Mouse (Mus musculus) layer of hippocampus, postnatal 10 days (tissue): ENCODE data around the gene Ldlrad3. TPM values are rescaled to one million over a fixed set of nuclear protein-coding genes. Genes with fewer than 3 reads are reported as not detected.
A peak's percentile ranks its signal among the peaks of the same experiment; 100 is the strongest.

Experiments used
- DNase-seq, 2 experiments: peaks; one replicate each; pipeline ENCODE4 v3.0.0; 2021; ENCODE audit warnings: low spot score in 2 of 2
- total RNA-seq, 2 experiments: library from RNA; stranded (reverse); gene quantifications; 2 replicates each; pipeline ENCODE4 v1.2.3; 2021

Gene Ldlrad3
- total RNA-seq, 2 experiments from 2014 or later, result 15.4 to 15.5 TPM

DNA sequence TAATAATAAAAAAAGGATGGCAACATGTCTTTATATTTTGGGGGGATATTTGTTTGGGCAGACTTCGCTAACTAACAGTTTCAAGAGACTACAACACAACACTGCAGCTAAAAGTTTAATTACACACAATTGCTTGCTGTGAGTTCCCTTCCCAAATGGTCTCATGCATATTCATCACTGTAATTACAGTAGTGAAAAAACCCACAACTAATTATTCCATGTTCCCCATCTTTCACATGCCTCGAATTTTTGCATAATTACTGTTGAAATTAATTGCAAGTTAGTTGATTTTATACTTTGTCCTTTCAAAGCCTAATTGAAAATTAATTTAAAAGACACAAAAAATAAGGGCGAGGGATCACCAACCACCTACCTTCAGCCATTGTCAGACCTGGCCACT, 212.4 kb downstream of the Ldlrad3 start:
- no peak for DNase-seq

DNA sequence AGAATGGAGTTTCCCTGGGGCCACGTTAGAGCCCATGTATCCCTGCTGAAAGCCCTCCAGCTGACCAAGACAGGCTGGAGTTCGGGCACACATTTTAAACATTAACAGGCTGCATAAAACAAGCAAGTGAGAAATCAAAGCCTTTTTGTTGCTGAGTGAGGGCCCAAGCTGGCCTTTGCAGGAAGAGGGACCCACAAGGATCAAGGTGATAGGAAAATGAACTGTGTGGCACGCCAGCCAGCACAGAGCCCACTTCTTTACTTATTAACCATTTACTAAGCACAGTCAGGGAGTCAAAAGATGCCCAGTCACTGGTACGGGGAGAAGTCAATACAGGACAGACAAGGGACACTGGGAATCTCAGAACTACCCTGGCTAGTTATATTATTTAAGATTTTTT, 218.6 kb downstream of the Ldlrad3 start:
- no peak for DNase-seq

GRCm38 (mm10) chr2:101967152-101967551, 219.0 kb downstream of the Ldlrad3 start:
- no peak for DNase-seq

DNA sequence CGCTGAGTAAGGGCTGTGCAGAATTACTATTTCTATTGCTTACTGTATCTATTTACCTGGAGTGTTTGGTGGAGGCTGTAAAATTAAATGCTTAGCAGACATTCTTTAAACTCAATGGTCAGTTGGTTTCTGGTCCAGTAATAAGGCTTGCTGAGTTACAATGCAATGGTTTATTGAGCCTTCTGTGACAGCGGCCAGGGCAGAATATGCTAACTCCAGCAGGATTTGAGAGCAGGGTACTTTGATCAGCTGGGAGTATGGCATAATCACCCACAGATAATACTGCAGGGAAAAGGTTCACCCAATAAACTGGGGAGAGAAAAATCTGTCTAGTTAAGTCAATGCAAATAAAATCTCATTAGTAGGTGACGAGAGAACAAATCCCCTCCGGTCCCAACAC, 220.2 kb downstream of the Ldlrad3 start:
- DNase-seq, result no peak

DNA sequence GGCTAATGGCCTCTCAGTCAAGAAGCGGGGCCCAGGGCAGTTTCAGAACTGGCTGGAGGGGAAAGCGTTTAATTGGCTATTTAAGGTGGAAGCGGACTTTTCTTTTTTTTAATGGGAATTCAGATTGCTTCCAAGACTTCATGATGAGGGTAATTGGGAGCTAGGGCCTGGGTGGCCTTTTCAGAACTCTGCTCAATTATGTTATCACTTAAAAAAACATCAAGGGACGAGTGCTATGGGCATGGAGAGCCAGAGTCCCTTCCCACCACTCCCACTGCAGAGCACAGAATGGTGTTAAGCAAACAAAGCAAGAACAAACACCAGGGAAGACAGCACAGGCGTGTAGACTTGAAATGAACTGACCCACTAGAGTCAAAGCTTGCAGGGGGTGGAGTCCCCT, 220.7 kb downstream of the Ldlrad3 start:
- DNase-seq, result no peak

GRCm38 (mm10) chr2:101963367-101963766, 222.8 kb downstream of the Ldlrad3 start:
- DNase-seq, result peak in 1 of 2 experiments; percentile 52

- peak in 1 of 2 experiments; percentile 15 for DNase-seq
Observed at GRCm38 (mm10) chr2:101962349-101962748, 223.8 kb downstream of the Ldlrad3 start.

DNA sequence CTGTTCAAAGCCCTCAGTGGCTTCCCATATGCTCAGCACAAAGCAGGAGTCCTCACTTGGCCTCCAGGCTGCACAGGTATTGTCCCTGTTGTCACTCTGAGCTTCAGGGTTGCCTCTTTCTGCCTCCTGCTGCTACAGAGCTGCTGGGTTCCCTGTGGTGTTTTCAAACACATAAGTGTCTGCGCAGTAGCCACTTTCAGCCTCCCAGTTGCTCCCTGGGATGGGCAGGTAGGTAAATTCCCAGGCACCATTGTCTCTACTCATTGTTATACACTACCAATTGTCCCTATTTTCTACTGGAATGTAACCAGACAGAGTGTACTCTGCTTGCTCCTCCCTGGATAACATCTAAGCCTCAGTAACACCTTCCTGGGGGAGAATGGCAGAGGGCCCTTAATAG, 224.8 kb downstream of the Ldlrad3 start:
- DNase-seq, result no peak

DNA sequence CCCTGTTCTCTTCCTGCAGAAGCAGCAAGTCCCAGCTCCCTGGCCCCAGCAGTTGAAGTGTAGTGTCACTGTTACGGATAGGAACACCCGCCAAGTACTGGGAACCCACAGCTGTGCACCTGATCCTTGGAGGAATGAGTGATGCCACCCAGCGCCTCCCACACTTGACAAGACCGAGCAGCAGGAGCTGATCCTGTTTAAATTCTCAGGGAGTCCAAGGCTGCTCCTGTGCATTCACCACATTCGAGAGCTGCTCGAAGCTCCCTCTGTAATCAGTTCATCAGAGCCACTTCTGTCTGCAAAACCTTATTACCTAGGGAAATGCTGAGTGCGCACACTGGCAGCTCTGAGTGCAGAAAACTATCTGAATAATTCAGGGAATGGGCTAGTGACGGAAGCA, 225.5 kb downstream of the Ldlrad3 start:
- no peak for DNase-seq

GRCm38 (mm10) chr2:101956125-101956524, 230.1 kb downstream of the Ldlrad3 start:
- no peak for DNase-seq

DNA sequence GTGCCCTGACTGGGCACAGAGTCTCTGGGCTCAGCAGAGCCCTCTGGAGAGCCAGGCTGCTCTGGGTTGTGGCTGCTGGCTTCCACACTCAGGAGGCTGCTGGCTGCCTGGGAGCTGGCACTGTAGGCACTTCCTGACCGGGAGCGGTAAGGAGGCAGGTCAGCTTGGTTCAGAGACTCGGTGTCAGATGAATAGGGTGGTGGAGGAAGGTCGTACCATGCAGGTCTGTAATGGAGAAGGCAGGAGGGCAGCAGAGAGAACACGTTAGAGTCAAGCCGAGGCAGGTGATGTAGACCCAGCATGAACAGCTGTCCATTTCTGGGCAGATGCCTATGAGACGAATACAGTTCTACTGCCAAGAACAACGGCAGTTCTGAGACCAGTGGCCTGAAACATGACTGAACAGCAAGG, 233.2 kb downstream of the Ldlrad3 start:
- no peak for DNase-seq

DNA sequence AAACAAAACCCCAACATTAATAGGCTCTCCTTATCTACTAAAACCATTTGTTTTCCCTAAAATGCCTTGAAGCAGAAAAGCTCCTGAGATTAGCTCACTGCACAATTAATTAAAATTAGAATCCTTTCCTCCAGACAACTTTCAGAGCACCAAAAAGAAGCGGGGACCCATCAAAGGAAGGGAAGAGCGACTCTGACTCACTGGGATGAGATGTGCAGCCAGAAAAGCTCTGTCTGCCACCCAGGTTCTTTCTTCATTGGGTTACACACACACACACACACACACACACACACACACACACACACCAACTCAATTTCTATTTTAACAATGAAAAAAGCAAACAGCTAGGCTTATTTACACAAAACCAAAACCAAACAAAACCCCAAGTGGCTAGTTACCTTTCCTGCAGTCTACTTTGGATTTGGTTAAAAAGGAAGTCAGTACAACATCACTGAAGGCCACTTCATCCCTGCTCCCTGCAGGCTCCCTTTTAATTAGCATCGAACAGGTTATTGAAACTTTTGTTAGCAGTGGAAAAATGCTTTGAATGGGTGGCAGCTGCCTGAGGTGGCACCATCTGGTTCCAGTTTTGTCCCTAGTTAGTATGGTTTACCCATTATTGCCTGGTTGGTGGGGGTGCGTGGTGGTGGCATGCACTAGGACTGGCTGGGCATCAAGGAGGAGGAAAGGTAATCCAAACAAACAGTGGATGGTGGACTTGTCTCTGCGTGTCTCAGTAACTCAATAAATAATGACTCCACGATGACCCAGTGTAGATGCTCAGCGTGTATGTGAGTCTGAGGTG, 235.3 kb downstream of the Ldlrad3 start:
- DNase-seq, result no peak

GRCm38 (mm10) chr2:101935006-101935405, 251.2 kb downstream of the Ldlrad3 start:
- DNase-seq, result no peak

DNA sequence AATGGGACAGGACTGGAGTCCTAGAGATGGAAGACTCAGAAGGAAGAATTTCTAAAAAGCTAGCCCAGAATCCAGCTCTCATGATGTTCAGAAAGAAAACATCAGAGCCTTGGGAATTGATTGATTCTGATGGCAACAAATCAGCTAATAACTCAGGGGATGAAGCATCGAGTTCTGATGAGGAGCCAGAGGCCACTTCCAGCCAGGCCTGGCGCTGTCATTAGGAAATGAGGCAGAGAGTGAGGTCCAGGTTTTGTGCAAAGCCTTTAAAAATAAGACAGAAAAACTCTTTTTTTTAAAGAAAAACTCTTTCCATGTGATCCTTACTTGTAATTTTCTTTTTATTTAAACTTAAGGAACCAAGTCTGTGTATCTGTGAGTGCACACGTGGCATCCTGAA, 252.9 kb downstream of the Ldlrad3 start:
- no peak for DNase-seq

GRCm38 (mm10) chr2:101932169-101932936, 253.8 kb downstream of the Ldlrad3 start:
- DNase-seq, result no peak

- no peak for DNase-seq
Observed at GRCm38 (mm10) chr2:101925591-101926188, 260.5 kb downstream of the Ldlrad3 start.

DNA sequence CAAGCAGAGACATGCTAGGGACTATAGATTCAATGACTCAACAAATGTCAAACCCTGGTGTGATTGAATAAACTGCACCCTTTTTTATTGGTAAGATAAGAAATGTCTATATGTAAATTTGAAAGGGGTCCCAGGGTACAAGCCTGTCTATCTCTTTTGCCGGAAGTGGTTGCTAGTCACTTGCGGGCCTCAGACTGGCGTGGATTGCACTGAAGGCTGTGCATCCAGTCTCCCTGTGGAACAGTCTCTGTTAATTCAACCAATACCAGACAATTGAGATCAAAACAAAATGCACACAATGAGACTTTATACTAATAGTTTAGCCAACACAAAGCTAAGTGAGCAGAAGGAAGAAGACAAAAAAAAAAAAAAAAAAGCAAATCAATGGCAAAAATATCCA, 261.0 kb downstream of the Ldlrad3 start:
- no peak for DNase-seq

DNA sequence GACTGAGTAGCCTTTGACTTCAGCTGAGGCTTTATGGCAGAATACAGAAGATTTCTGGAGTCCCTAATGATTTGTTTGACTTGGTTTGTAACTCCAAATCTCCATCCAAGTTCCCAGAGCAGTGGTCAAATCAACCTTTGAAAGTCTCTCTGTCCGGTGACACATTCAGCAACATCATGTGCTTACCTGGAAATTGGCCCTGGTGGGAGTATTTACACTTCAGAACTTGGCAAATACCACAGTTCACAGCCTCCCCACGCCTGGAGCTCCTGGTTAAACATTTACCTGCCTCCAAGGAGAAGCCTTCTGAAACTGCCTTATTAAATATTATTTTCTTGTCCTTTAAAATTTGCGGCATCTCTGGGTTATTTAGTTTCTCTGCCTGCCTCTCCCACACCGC, 263.0 kb downstream of the Ldlrad3 start:
- no peak for DNase-seq

DNA sequence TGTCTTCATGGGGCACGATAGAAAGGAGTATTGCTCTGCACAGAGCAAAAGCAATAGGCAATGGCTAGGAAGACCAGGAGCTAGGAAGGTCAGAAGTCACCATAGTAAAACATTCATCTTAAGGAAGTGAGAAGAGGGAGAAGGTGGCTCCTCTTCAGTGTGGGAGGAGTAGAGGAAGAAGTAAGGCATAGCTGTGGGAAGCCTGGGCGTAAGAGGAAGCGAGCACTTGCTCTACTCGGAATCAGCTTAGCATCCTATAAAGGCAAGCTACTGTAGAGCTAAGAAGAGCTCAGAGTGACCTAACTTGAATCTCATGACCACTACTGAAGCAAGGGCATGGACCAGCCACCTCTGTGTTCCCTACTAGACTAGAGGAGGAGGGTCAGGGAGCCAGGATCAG, 263.9 kb downstream of the Ldlrad3 start:
- DNase-seq, result no peak

DNA sequence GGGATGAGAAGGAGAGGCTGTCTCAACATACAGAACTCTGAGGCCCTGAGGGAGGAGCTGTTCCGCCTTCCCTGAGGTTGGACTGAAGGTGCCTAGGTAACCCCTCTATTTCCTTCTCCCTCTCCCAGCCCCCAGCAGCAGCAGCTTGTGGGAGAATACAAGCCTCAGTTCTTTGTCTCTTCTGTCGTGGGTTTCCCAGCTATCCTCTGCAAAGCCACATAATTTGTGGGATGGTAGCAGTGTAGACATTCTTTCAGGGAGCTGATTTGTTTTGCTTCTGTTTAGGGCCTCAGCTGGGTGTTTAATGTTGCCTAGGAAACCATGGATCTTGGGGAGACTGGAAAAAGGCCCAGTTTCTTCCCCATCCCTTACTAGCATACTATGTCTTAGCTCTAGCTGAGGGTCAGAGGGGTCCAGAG, 266.0 kb downstream of the Ldlrad3 start:
- no peak for DNase-seq

GRCm38 (mm10) chr2:101918518-101918917, 267.7 kb downstream of the Ldlrad3 start:
- no peak for DNase-seq
